Mouse (Mus musculus) adrenal gland, adult 18-20 months (tissue): ENCODE results near the gene Ndufaf1. TPM values are rescaled to one million over a fixed set of nuclear protein-coding genes. Genes with fewer than 3 reads are reported as not detected.

Source experiments
- DNase-seq, 2 experiments: peaks; one replicate each; pipeline ENCODE4 v3.0.0; 2021 to 2022; ENCODE audit warnings: low spot score in 2 of 2
- total RNA-seq, 2 experiments: library from RNA; stranded (reverse); gene quantifications; 1 replicate in 1 of 2; 2 replicates in 1 of 2; pipeline ENCODE4 v1.2.3; 2021

Gene Ndufaf1
- total RNA-seq, 2 experiments from 2014 or later, result 39.1 to 45.4 TPM

DNA sequence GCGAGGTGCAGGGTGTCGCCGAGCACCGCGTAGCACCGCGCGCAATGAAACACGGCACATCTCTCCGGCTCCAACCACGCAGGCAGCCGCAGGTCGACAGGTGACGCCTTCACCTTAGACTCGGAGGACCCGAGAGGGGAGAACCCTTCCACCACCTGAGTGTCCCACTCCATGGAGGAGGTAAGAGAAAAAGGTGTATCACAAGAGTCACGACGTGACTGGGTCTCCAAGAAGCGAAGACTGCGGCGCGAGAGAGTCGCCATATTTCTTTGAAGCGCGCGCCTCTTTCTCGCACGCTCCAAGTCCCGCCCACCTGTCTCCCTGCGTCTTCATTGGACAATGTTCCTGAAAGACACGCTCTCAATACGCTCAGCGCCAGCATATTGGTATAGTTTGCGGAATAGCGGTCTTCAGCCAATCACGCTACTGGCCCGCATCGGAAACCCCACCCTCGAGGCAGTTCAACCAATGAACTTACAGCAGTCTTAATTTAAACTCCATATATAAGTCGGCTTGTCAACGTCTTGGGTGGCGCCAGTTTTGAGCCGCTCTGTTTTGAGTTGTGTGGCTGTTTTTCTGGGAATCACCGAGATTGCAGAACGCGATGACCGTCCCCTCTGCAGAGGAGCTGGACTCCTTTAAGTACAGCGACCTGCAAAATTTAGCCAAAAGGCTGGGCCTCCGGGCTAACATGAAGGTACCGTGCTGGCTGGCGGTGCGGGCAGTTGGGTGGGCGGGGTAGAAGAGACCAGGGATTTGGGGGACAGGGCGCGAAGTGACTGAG lies 44.2 kb downstream of the Ndufaf1 start, which contains the start of the genes Nusap1 and Oip5:
Gene Nusap1 (plus strand): TSS at position 100 of the 784 bp plus-strand sequence.
Gene Oip5 (minus strand): TSS at position 271 of the 784 bp plus-strand sequence.
- DNase-seq, result peak; percentile 78 to 79

DNA sequence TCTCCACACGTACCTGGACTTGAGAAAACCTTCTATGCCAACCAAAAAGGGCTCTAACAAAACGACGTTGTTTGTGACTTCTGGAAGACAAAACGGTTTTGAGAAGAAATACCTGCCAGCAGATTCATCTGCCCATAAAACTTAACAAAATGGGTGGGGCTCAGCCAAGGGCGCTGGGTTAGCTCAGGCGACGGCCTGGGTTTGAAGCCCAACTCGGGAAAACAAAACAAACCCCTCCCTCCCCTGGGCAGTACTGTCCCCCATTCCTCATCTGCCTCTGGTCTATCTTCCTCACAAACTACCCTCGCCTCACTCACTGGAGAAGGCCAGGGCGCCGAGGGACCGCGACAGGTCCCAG lies 44.8 kb downstream of the Ndufaf1 start:
- no peak for DNase-seq

DNA sequence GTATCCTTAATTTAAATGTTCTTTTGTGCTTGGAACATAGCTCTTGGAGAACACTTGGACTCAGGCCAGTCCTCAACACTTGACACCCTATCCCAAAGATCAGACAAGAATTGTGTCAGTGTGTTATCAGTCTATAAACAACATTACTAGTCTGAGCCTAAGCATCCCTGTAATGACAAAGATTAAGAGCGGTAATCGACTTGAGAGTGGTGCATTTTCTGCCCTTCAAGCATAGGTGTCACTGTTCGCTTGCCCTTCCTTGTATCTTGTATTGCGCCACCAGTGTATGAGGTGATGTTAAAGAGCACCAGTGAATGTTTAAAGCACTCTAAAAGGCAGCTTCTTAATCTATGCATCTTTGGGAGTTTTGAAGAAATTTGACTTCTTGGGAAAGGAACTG lies 55.6 kb downstream of the Ndufaf1 start:
- no peak for DNase-seq

Other genes with a start within 250 kb of the Ndufaf1 start
- gene Ino80, start 185.1 kb downstream of the Ndufaf1 start, total RNA-seq, result 10 to 100 TPM; 20.0 to 22.6 TPM
- 1 to 10 TPM; 2.5 to 2.6 TPM for gene Exd1, start 115.2 kb downstream of the Ndufaf1 start, total RNA-seq
- gene Chp1, start 115.1 kb downstream of the Ndufaf1 start, total RNA-seq, result 100 to 1,000 TPM; 306 to 408 TPM
- 1 to 10 TPM; 1.4 to 1.9 TPM for gene Nusap1, start 44.5 kb downstream of the Ndufaf1 start, total RNA-seq
- gene Oip5, start 44.4 kb downstream of the Ndufaf1 start, total RNA-seq, result 1 to 10 TPM in 1 of 2 experiments, under 1 TPM in 1; 0.70 to 1.1 TPM
- gene Rtf1, start 12.2 kb upstream of the Ndufaf1 start, total RNA-seq, result 10 to 100 TPM; 20.5 to 29.0 TPM
- gene Itpka, start 79.5 kb upstream of the Ndufaf1 start, total RNA-seq, result 1 to 10 TPM; 2.1 to 4.0 TPM
- gene Ltk, start 97.6 kb upstream of the Ndufaf1 start, total RNA-seq, result 1 to 10 TPM in 1 of 2 experiments, under 1 TPM in 1; 0.99 to 1.1 TPM
- gene Rpap1, start 124.7 kb upstream of the Ndufaf1 start, total RNA-seq, result 10 to 100 TPM; 12.5 to 14.4 TPM
- gene Tyro3, start 134.9 kb upstream of the Ndufaf1 start, total RNA-seq, result 1 to 10 TPM; 2.5 to 3.5 TPM
- gene Mga, start 234.4 kb upstream of the Ndufaf1 start, total RNA-seq, result 10 to 100 TPM; 38.8 to 45.0 TPM